Mouse (Mus musculus): ENCODE measurements around the gene Srpr. TPM values are rescaled to one million over a fixed set of nuclear protein-coding genes. Genes with fewer than 3 reads are reported as not detected.

Srpr gene
- polyA plus RNA-seq, 1 experiment = 70.1 TPM

GRCm38 (mm10) chr9:35161721-35162120 is 38.3 kb upstream of the Srpr start:
- Histone ChIP-seq H3K36me3 (ENCODE audit: control insufficient read depth, insufficient read depth, low read length) (peaks cover 8% of the 10 kb centered on the region; the same call in 1 of the 2 replicates), H3K27me3 (ENCODE audit: control insufficient read depth, insufficient read depth, low read length) (no peaks in the 10 kb centered on the region), H3K4me3 (ENCODE audit: control insufficient read depth, insufficient read depth, low read length) (no peak overlapping the region), H3K4me1 (replicated peaks; ENCODE audit: control insufficient read depth, insufficient read depth, low read length) (no peaks in the 10 kb centered on the region), H3K27ac (ENCODE audit: control insufficient read depth, insufficient read depth, low read length) (no peak overlapping the region)
- 96% methylated on average over 7 of the region's 7 CpGs for WGBS
- TF ChIP-seq POLR2A (IDR thresholded peaks at IDR 0.05; ENCODE audit: control insufficient read depth, extremely low read depth, insufficient read depth, low read length, poor library complexity) = no peak
- TF ChIP-seq CTCF (IDR thresholded peaks at IDR 0.05; ENCODE audit: borderline replicate concordance, control insufficient read depth, extremely low read depth, insufficient read depth, low read length, poor library complexity) = no peak
- no peak for DNase-seq

DNA sequence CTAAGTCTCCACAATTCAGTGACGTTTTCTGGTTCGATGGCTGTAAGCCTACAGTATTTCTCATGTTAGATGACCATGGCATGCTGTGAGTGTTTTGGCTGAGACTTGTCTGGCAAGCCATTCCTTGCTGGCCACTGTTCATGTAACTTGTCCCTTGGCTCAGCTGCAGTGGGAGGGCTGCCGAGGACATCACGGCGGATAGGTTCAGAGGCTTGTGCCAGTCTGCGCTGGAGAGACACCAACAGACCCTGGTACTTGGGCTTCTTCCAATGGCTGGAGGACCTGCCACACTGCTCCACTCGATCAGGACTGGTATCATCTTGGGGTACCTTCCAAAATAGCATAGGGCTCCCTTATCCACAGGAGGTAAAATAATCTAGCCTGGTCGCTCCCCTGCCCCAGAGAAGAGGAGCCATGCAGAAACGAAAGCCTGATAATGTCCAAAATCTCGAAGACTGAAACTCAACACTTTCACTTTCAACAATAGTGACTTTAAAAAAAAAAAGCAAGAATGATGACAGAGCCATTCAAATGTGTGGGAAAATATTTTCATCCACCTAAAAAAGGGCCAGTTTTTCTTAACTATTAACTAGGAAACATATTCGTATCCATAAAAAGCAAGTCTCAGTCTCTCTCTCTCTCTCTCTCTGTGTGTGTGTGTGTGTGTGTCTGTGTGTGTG is 36.8 kb upstream of the Srpr start:
- no peaks in the 10 kb centered on the region for H3K4me1 ChIP-seq (replicated peaks; ENCODE audit: control insufficient read depth, insufficient read depth, low read length)
- H3K27ac ChIP-seq (ENCODE audit: control insufficient read depth, insufficient read depth, low read length) = no peak overlapping the region
- no peak for DNase-seq
- no peaks in the 10 kb centered on the region for H3K27me3 ChIP-seq (ENCODE audit: control insufficient read depth, insufficient read depth, low read length)
- 79% methylated on average over 11 of the region's 11 CpGs for WGBS
- no peak overlapping the region for H3K4me3 ChIP-seq (ENCODE audit: control insufficient read depth, insufficient read depth, low read length)
- peaks cover 9% of the 10 kb centered on the region; the same call in 1 of the 2 replicates for H3K36me3 ChIP-seq (ENCODE audit: control insufficient read depth, insufficient read depth, low read length)
- no peak for TF ChIP-seq POLR2A (IDR thresholded peaks at IDR 0.05; ENCODE audit: control insufficient read depth, extremely low read depth, insufficient read depth, low read length, poor library complexity)
- TF ChIP-seq CTCF (IDR thresholded peaks at IDR 0.05; ENCODE audit: borderline replicate concordance, control insufficient read depth, extremely low read depth, insufficient read depth, low read length, poor library complexity) = no peak

- no peak for DNase-seq
- Histone ChIP-seq H3K27ac (ENCODE audit: control insufficient read depth, insufficient read depth, low read length) (no peak overlapping the region), H3K27me3 (ENCODE audit: control insufficient read depth, insufficient read depth, low read length) (no peaks in the 10 kb centered on the region), H3K4me1 (replicated peaks; ENCODE audit: control insufficient read depth, insufficient read depth, low read length) (no peaks in the 10 kb centered on the region), H3K36me3 (ENCODE audit: control insufficient read depth, insufficient read depth, low read length) (peaks cover 9% of the 10 kb centered on the region; the same call in 1 of the 2 replicates), H3K4me3 (ENCODE audit: control insufficient read depth, insufficient read depth, low read length) (no peak overlapping the region)
- WGBS = 82% methylated on average over 5 of the region's 5 CpGs
- TF ChIP-seq POLR2A (IDR thresholded peaks at IDR 0.05; ENCODE audit: control insufficient read depth, extremely low read depth, insufficient read depth, low read length, poor library complexity) = no peak
- no peak for TF ChIP-seq CTCF (IDR thresholded peaks at IDR 0.05; ENCODE audit: borderline replicate concordance, control insufficient read depth, extremely low read depth, insufficient read depth, low read length, poor library complexity)
Observed at GRCm38 (mm10) chr9:35164142-35164874, 35.7 kb upstream of the Srpr start.

DNA sequence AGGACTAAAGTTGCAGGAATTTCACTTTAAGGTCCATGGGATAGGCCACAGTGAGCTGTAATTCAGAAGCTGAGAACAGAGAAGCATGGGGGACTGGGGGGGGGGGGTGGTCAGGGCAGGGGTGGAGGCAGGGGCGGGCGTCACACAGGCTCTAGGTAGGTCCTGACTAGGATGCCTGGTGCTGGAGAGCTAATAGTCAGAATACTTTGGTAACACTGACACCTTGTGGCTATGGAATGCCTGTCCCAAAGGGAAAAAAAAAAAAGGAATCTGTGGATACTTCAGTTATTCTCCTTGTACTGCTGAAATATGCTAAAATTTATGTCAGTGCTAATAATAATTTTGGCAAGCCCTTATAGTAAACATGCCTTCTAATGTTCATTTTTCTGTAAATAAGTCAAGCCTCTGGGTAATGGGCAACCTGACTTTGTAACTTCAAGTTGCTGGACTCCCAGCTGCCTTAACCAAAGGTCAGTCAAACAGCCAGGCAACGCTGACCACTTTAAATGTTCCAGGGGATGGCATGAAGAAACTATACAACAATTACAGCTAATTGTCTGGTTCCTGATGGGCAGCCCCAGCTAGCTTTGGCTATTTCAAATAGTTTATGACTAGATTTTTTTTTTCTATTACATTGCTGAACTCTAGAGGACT is 33.7 kb upstream of the Srpr start:
- DNase-seq = no peak
- no peaks in the 10 kb centered on the region for H3K27me3 ChIP-seq (ENCODE audit: control insufficient read depth, insufficient read depth, low read length)
- TF ChIP-seq POLR2A (IDR thresholded peaks at IDR 0.05; ENCODE audit: control insufficient read depth, extremely low read depth, insufficient read depth, low read length, poor library complexity) (no peak), CTCF (IDR thresholded peaks at IDR 0.05; ENCODE audit: borderline replicate concordance, control insufficient read depth, extremely low read depth, insufficient read depth, low read length, poor library complexity) (no peak)
- H3K36me3 ChIP-seq (ENCODE audit: control insufficient read depth, insufficient read depth, low read length) = peaks cover 16% of the 10 kb centered on the region
- 76% methylated on average over 3 of the region's 3 CpGs for WGBS
- H3K27ac ChIP-seq (ENCODE audit: control insufficient read depth, insufficient read depth, low read length) = no peak overlapping the region
- no peaks in the 10 kb centered on the region for H3K4me1 ChIP-seq (replicated peaks; ENCODE audit: control insufficient read depth, insufficient read depth, low read length)
- no peak overlapping the region for H3K4me3 ChIP-seq (ENCODE audit: control insufficient read depth, insufficient read depth, low read length)

GRCm38 (mm10) chr9:35166798-35167635 is 33.0 kb upstream of the Srpr start:
- Histone ChIP-seq H3K4me1 (replicated peaks; ENCODE audit: control insufficient read depth, insufficient read depth, low read length) (no peaks in the 10 kb centered on the region), H3K4me3 (ENCODE audit: control insufficient read depth, insufficient read depth, low read length) (no peak overlapping the region), H3K36me3 (ENCODE audit: control insufficient read depth, insufficient read depth, low read length) (peaks cover 16% of the 10 kb centered on the region), H3K27me3 (ENCODE audit: control insufficient read depth, insufficient read depth, low read length) (no peaks in the 10 kb centered on the region), H3K27ac (ENCODE audit: control insufficient read depth, insufficient read depth, low read length) (no peak overlapping the region)
- DNase-seq = no peak
- WGBS = 92% methylated on average over 9 of the region's 9 CpGs
- no peak for TF ChIP-seq CTCF (IDR thresholded peaks at IDR 0.05; ENCODE audit: borderline replicate concordance, control insufficient read depth, extremely low read depth, insufficient read depth, low read length, poor library complexity)
- TF ChIP-seq POLR2A (IDR thresholded peaks at IDR 0.05; ENCODE audit: control insufficient read depth, extremely low read depth, insufficient read depth, low read length, poor library complexity) = no peak

DNA sequence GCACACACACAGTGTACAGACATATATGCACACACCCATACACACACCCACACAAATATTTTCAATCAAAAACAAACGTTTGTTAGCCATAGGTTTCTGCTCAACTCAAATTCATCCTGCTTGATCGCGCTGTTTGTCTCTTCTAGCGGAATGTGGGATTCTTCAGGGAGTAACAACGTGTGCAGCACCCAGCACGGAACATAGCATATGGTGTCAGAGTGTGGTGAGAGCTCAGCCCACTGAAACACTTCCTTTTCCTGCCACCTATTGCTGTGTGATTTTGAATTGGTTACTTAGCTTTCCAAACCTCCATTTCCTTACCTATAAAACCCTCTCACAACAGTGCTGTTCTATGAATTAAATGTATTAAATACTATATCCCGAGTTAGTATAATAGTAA is 29.9 kb upstream of the Srpr start:
- TF ChIP-seq CTCF (IDR thresholded peaks at IDR 0.05; ENCODE audit: borderline replicate concordance, control insufficient read depth, extremely low read depth, insufficient read depth, low read length, poor library complexity) (no peak), POLR2A (IDR thresholded peaks at IDR 0.05; ENCODE audit: control insufficient read depth, extremely low read depth, insufficient read depth, low read length, poor library complexity) (no peak)
- WGBS = 81% methylated on average over 7 of the region's 7 CpGs
- H3K36me3 ChIP-seq (ENCODE audit: control insufficient read depth, insufficient read depth, low read length) = peaks cover 12% of the 10 kb centered on the region; the same call in 1 of the 2 replicates
- H3K27me3 ChIP-seq (ENCODE audit: control insufficient read depth, insufficient read depth, low read length) = no peaks in the 10 kb centered on the region
- no peak overlapping the region for H3K4me3 ChIP-seq (ENCODE audit: control insufficient read depth, insufficient read depth, low read length)
- H3K4me1 ChIP-seq (replicated peaks; ENCODE audit: control insufficient read depth, insufficient read depth, low read length) = peaks cover under 1% of the 10 kb centered on the region
- no peak for DNase-seq
- H3K27ac ChIP-seq (ENCODE audit: control insufficient read depth, insufficient read depth, low read length) = no peak overlapping the region

Data from thymus, adult 2 months (tissue).